ENCODE assay signal across 10 mouse cellular contexts in genomic region chr1:134846295-134846988, GRCm38 (mm10).
DNase-seq lines count a peak whose midpoint lies in the region; ATAC-seq and TF ChIP-seq lines count a peak whose summit lies in the region.
"Had no signal": no experiment of that assay in that cellular context is flagged by ENCODE, and none has a peak within 500 bp of the region (broad histone marks: within the 10 kb centered on the region; RNA-seq: fewer than 3 reads in every experiment).

No protein-coding gene starts in this region.

- H3K27ac ChIP-seq in cortical plate, adult 2 months (ENCODE audit: insufficient read depth, low read length) = 0 out of 2 replicates have a peak overlapping the region, but pooled peaks have one; percentile 9
- H3K27ac ChIP-seq: embryonic facial prominence, embryonic 15.5 days; liver, embryonic 14.5 days had no signal

- intact Hi-C loops in heart, postnatal 25 days (cut with DNase I) = no loop called here
- intact Hi-C loops in heart, postnatal 10 days (cut with DNase I) = no loop called here

- peaks cover 13% of the 10 kb centered on the region for H3K4me1 ChIP-seq in cortical plate, adult 2 months (ENCODE audit: control insufficient read depth, insufficient read depth, low read length)

- no peak for TF ChIP-seq CTCF in cortical plate, adult 2 months (IDR thresholded peaks at IDR 0.05; ENCODE audit: extremely low read depth, insufficient read depth, low read length)

- DNase-seq in heart, adult 11 months = peak; percentile 95
- DNase-seq in heart, postnatal 25 days (ENCODE audit: low spot score) = no peak
- DNase-seq in adrenal gland, postnatal 36 days = peak; percentile 51 to 64
- DNase-seq in heart, postnatal 10 days = peak; percentile 71 to 82
- no peak for DNase-seq in thymus, adult 18-20 months
- DNase-seq in adipocyte (ENCODE audit: low spot score) = no peak

- ATAC-seq in erythroid progenitor cell, adult 5-6 weeks (replicated peaks; ENCODE audit: low FRiP score, poor library complexity, severe bottlenecking) = no peak

- no peak overlapping the region for H3K4me3 ChIP-seq in cortical plate, adult 2 months (ENCODE audit: insufficient read depth, low read length)
- H3K4me3 ChIP-seq: embryonic facial prominence, embryonic 15.5 days had no signal

- TF ChIP-seq POLR2A in cortical plate, adult 2 months (IDR thresholded peaks at IDR 0.05; ENCODE audit: extremely low read depth, insufficient read depth, low read length) = no peak

Comparison
In these comparisons a context has a peak if more than half of its experiments do, and no peak if none do; other contexts are left out.
1. DNase-seq: peak in heart, adult 11 months (single experiment), adrenal gland, postnatal 36 days (2 of 2) and heart, postnatal 10 days (2 of 2); none in heart, postnatal 25 days (single experiment), thymus, adult 18-20 months (0 of 2) and adipocyte (single experiment).